10 mouse cellular contexts compared by ENCODE assay signal in genomic region chr10:85929208-85929591, GRCm38 (mm10). TPM values are rescaled to one million over a fixed set of nuclear protein-coding genes. Genes with fewer than 3 reads are reported as not detected.
DNase-seq lines count a peak whose midpoint lies in the region; ATAC-seq and TF ChIP-seq lines count a peak whose summit lies in the region.
"Had no signal": no experiment of that assay in that cellular context is flagged by ENCODE, and none has a peak within 500 bp of the region (broad histone marks: within the 10 kb centered on the region; RNA-seq: fewer than 3 reads in every experiment).

No protein-coding gene starts in this region.

- no peak for TF ChIP-seq CTCF in intestine, postnatal 0 days (IDR thresholded peaks at IDR 0.05; ENCODE audit: low read depth)

- no peak overlapping the region for H3K27ac ChIP-seq in intestine, postnatal 0 days (ENCODE audit: low read depth, low read length)
- H3K27ac ChIP-seq: heart, adult 2 months; macrophage had no signal

- peak overlapping the region; percentile 50 for H3K4me3 ChIP-seq in megakaryocyte, embryonic 14.5 days (replicated peaks)
- no peak overlapping the region for H3K4me3 ChIP-seq in intestine, postnatal 0 days (ENCODE audit: low read depth, low read length)

- peaks cover 33% of the 10 kb centered on the region for H3K27me3 ChIP-seq in megakaryocyte, embryonic 14.5 days (replicated peaks)
- peaks cover 12% of the 10 kb centered on the region for H3K27me3 ChIP-seq in intestine, postnatal 0 days (replicated peaks; ENCODE audit: control insufficient read depth, insufficient read depth, low read length)

- H3K9ac ChIP-seq in intestine, postnatal 0 days (ENCODE audit: low read depth, low read length): no peak overlapping the region

- H3K36me3 ChIP-seq in megakaryocyte, embryonic 14.5 days (replicated peaks; ENCODE audit: low read length): no peaks in the 10 kb centered on the region
- H3K36me3 ChIP-seq in intestine, postnatal 0 days (ENCODE audit: control insufficient read depth, insufficient read depth): no peaks in the 10 kb centered on the region

- H3K4me1 ChIP-seq in megakaryocyte, embryonic 14.5 days: peaks cover 22% of the 10 kb centered on the region
- H3K4me1 ChIP-seq in intestine, postnatal 0 days (replicated peaks; ENCODE audit: control insufficient read depth, insufficient read depth, low read length): 0 out of 2 replicates have a peak, but pooled peaks cover 3% of the 10 kb centered on the region

- ATAC-seq in megakaryocyte, adult 5-6 weeks (ENCODE audit: poor library complexity, severe bottlenecking): no peak
- no peak for ATAC-seq in intestine, postnatal 0 days

- peak; percentile 29 for DNase-seq in cerebellum, adult 9-10 months
- DNase-seq in cerebellum, adult 11-12 months: no peak
- peak; percentile 34 for DNase-seq in retina, postnatal 1 day
- no peak for DNase-seq in right cerebral cortex, adult 18-20 months
- no peak for DNase-seq in adrenal gland, postnatal 10 days

- H3K9me3 ChIP-seq in megakaryocyte, embryonic 14.5 days: no peaks in the 10 kb centered on the region
- H3K9me3 ChIP-seq in intestine, postnatal 0 days (ENCODE audit: control insufficient read depth): no peaks in the 10 kb centered on the region

- 50% methylated on average over 11 of the region's 11 CpGs for WGBS in intestine, postnatal 0 days

- H3K4me2 ChIP-seq in intestine, postnatal 0 days (replicated peaks; ENCODE audit: low read depth): peak overlapping the region; percentile 95

RNA-seq across cellular contexts. Expression of gene Ascl4, which starts 1.7 kb away (rescaled TPM):
- not detected in 2 replicates for polyA plus RNA-seq in megakaryocyte, embryonic 14.5 days (2012; ENCODE audit: insufficient read depth, low replicate concordance)
- not detected in 2 replicates for total RNA-seq in megakaryocyte, adult 5-6 weeks (2015)
- not detected in 2 replicates for total RNA-seq in megakaryocyte, adult 5-6 weeks (2017)
- polyA plus RNA-seq in intestine, postnatal 0 days (2015; fragmentation: Nextera tagmentation; extraction: Ambion mirVana): 0.20 TPM in 1 of 2 replicates, not detected in the other
- total RNA-seq in adrenal gland, postnatal 10 days (2021): under 1 TPM in 1 of 2 experiments, not detected in 1; 0.15 TPM
- total RNA-seq: heart, adult 2 months had no signal
- polyA plus RNA-seq: heart, adult 2 months; macrophage had no signal

RNA-seq across cellular contexts. Expression of gene Prdm4, which starts 12.3 kb away (rescaled TPM):
- 1.4 and 2.2 TPM in 2 replicates for polyA plus RNA-seq in megakaryocyte, embryonic 14.5 days (2012; ENCODE audit: insufficient read depth, low replicate concordance)
- 19.7 and 19.8 TPM in 2 replicates for total RNA-seq in megakaryocyte, adult 5-6 weeks (2015)
- 22.5 and 24.2 TPM in 2 replicates for total RNA-seq in megakaryocyte, adult 5-6 weeks (2017)
- polyA plus RNA-seq in intestine, postnatal 0 days (2015; fragmentation: Nextera tagmentation; extraction: Ambion mirVana): 7.3 and 8.8 TPM in 2 replicates
- 10 to 100 TPM; 14.4 to 14.6 TPM for total RNA-seq in adrenal gland, postnatal 10 days (2021)

RNA-seq across cellular contexts. Expression of gene Rtcb, which starts 28.4 kb away (rescaled TPM):
- polyA plus RNA-seq in megakaryocyte, embryonic 14.5 days (2012; ENCODE audit: insufficient read depth, low replicate concordance): 4.5 and 31.1 TPM in 2 replicates
- 34.3 and 38.8 TPM in 2 replicates for total RNA-seq in megakaryocyte, adult 5-6 weeks (2015)
- total RNA-seq in megakaryocyte, adult 5-6 weeks (2017): 79.5 and 91.3 TPM in 2 replicates
- polyA plus RNA-seq in intestine, postnatal 0 days (2015; fragmentation: Nextera tagmentation; extraction: Ambion mirVana): 72.4 and 75.1 TPM in 2 replicates
- 100 to 1,000 TPM; 114 to 123 TPM for total RNA-seq in adrenal gland, postnatal 10 days (2021)

Comparison
In these comparisons a context has a peak if more than half of its experiments do, and no peak if none do; other contexts are left out.
1. DNase-seq: peak in cerebellum, adult 9-10 months (single experiment) and retina, postnatal 1 day (single experiment); none in cerebellum, adult 11-12 months (single experiment), right cerebral cortex, adult 18-20 months (single experiment) and adrenal gland, postnatal 10 days (single experiment).